Mouse (Mus musculus) colon, adult 2 months (tissue): Measurements from ENCODE around the gene Krtap19-5. TPM values are rescaled to one million over a fixed set of nuclear protein-coding genes. Genes with fewer than 3 reads are reported as not detected.

Source experiments
- polyA plus RNA-seq: library from polyadenylated mRNA; depleted of rRNA; stranded (reverse); fragments of >200 nt; gene quantifications from 2 replicates; pipeline ENCODE4 v1.2.3, GENCODE M21; 2012; rRNA removed

The Krtap19-5 gene
- polyA plus RNA-seq, result not detected in 2 replicates

GRCm38 (mm10) chr16:88896357-88896756, at the start of gene Krtap19-5:
Gene Krtap19-5, minus strand, starts transcription at chr16:88896457.

DNA sequence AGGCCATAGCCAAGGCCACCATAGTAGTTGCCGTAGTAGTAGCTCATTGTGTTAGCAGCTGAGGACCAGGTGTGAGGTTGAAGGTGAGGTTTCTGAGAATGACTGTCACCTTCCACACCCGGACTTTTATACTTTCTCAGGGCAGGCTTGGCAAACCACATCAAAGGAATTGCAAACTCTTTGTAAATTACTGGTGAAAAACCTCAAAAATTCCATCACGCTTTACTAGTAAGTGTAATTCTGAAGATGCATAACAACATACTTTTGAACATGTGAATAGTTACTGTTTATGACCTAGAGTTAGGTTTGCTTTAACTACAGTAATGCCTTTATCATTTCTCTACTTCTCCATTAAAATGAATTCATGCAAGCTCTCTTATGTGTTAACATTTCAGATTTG, 35.9 kb upstream of the Krtap19-5 start, which contains the start of gene Krtap19-9b:
Krtap19-9b (minus strand) TSS at position 101 of the 400 bp plus-strand sequence.

GRCm38 (mm10) chr16:88884989-88885388, 11.3 kb downstream of the Krtap19-5 start, which contains the start of gene Krtap19-4:
Gene Krtap19-4, minus strand, starts transcription at chr16:88885089.

GRCm38 (mm10) chr16:88877938-88878337, 18.3 kb downstream of the Krtap19-5 start, which contains the start of gene Krtap19-3:
Gene Krtap19-3, minus strand, starts transcription at chr16:88878038.

DNA sequence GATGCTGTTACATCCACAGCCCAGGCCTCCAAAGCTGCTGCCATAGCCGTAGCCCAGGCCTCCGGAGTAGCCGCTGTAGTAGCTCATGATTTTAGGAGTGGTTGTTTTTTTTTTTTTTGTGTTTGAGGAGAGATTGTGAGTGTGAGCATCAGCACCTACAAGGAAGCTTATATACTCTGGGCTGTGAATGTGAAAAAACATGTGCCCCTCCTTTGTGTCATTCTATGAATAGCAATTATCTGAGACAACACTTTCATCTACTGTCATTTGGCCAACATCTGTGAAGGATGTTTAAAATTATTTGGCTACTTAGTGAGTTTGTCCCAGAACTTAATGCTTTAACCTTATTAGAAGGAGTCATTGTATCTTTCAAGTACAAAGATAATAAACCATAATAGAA, 22.1 kb downstream of the Krtap19-5 start, which contains the start of gene Krtap19-2:
Krtap19-2 (minus strand) TSS at position 101 of the 400 bp plus-strand sequence.

GRCm38 (mm10) chr16:88869311-88869710, 26.9 kb downstream of the Krtap19-5 start, which contains the start of gene Krtap19-1:
Gene Krtap19-1, minus strand, starts transcription at chr16:88869411.

Other genes starting within 250 kb of the Krtap19-5 start
- gene Krtap26-1, start 248.7 kb downstream of the Krtap19-5 start, polyA plus RNA-seq, result 0.12 TPM in 1 of 2 replicates, not detected in the other
- gene Krtap27-1, start 224.8 kb downstream of the Krtap19-5 start, polyA plus RNA-seq, result not detected in 2 replicates
- not detected in 2 replicates for gene 2310061N02Rik, start 188.5 kb downstream of the Krtap19-5 start, polyA plus RNA-seq
- gene Krtap13-1, start 167.6 kb downstream of the Krtap19-5 start, polyA plus RNA-seq, result not detected in 2 replicates
- 1.9 and 2.4 TPM in 2 replicates for gene Krtap13, start 144.8 kb downstream of the Krtap19-5 start, polyA plus RNA-seq
- gene 2310034C09Rik, start 137.6 kb downstream of the Krtap19-5 start, polyA plus RNA-seq, result 0.29 and 1.1 TPM in 2 replicates
- gene 2310057N15Rik, start 122.3 kb downstream of the Krtap19-5 start, polyA plus RNA-seq, result not detected in 2 replicates
- not detected in 2 replicates for gene Gm5965, start 118.6 kb downstream of the Krtap19-5 start, polyA plus RNA-seq
- not detected in 2 replicates for gene Gm20741, start 84.2 kb downstream of the Krtap19-5 start, polyA plus RNA-seq
- gene Krtap15, start 76.2 kb downstream of the Krtap19-5 start, polyA plus RNA-seq, result not detected in 2 replicates
- not detected in 2 replicates for gene Krtap14, start 70.3 kb downstream of the Krtap19-5 start, polyA plus RNA-seq
- gene Krtap19-1, start 27.0 kb downstream of the Krtap19-5 start, polyA plus RNA-seq, result not detected in 2 replicates
- not detected in 2 replicates for gene Krtap19-2, start 22.2 kb downstream of the Krtap19-5 start, polyA plus RNA-seq
- gene Krtap19-3, start 18.4 kb downstream of the Krtap19-5 start, polyA plus RNA-seq, result not detected in 2 replicates
- not detected in 2 replicates for gene Krtap19-4, start 11.4 kb downstream of the Krtap19-5 start, polyA plus RNA-seq
- not detected in 2 replicates for gene Krtap19-9b, start 35.8 kb upstream of the Krtap19-5 start, polyA plus RNA-seq
- gene Krtap16-3, start 66.4 kb upstream of the Krtap19-5 start, polyA plus RNA-seq, result not detected in 2 replicates
- gene Krtap22-2, start 114.3 kb upstream of the Krtap19-5 start, polyA plus RNA-seq, result not detected in 2 replicates
- not detected in 2 replicates for gene Gm10229, start 118.8 kb upstream of the Krtap19-5 start, polyA plus RNA-seq
- not detected in 2 replicates for gene Krtap6-1, start 135.2 kb upstream of the Krtap19-5 start, polyA plus RNA-seq
- not detected in 2 replicates for gene Gm10228, start 145.0 kb upstream of the Krtap19-5 start, polyA plus RNA-seq
- gene Krtap6-5, start 151.4 kb upstream of the Krtap19-5 start, polyA plus RNA-seq, result not detected in 2 replicates
- gene 1110025L11Rik, start 167.5 kb upstream of the Krtap19-5 start, polyA plus RNA-seq, result not detected in 2 replicates
- not detected in 2 replicates for gene Krtap6-3, start 187.6 kb upstream of the Krtap19-5 start, polyA plus RNA-seq
- not detected in 2 replicates for gene Gm6358, start 244.4 kb upstream of the Krtap19-5 start, polyA plus RNA-seq